Mouse (Mus musculus) activated CD4-positive, CD25-positive, alpha-beta regulatory T cell, adult 4 months (primary cell): ENCODE results near the gene Grhl3. TPM values are rescaled to one million over a fixed set of nuclear protein-coding genes. Genes with fewer than 3 reads are reported as not detected.

Experiments
- ATAC-seq: one replicate; pipeline ENCODE4 v1.8.0; 2017
- polyA plus RNA-seq, 2 experiments: library from polyadenylated mRNA; unstranded; fragments of 100-300 nt; shearing (Covaris generic); gene quantifications; one replicate each; pipeline ENCODE4 v1.2.1; 2017

Gene Grhl3
- polyA plus RNA-seq, 2 experiments from 2014 or later, result not detected

- ATAC-seq, result no peak
Measured at GRCm38 (mm10) chr4:135572276-135572675, 1.2 kb downstream of the Grhl3 start.

- no peak for ATAC-seq
Measured at GRCm38 (mm10) chr4:135571037-135571550, 2.3 kb downstream of the Grhl3 start.

GRCm38 (mm10) chr4:135570152-135571036 lies 3.0 kb downstream of the Grhl3 start:
- ATAC-seq, result no peak

- no peak for ATAC-seq
Measured at GRCm38 (mm10) chr4:135569201-135569600, 4.2 kb downstream of the Grhl3 start.

- no peak for ATAC-seq
Measured at GRCm38 (mm10) chr4:135567484-135567883, 5.9 kb downstream of the Grhl3 start.

- ATAC-seq, result no peak
Measured at GRCm38 (mm10) chr4:135567042-135567441, 6.4 kb downstream of the Grhl3 start.

GRCm38 (mm10) chr4:135565400-135565799 lies 8.0 kb downstream of the Grhl3 start:
- no peak for ATAC-seq

- no peak for ATAC-seq
Measured at GRCm38 (mm10) chr4:135563794-135564193, 9.6 kb downstream of the Grhl3 start.

GRCm38 (mm10) chr4:135549323-135549722 lies 24.1 kb downstream of the Grhl3 start:
- ATAC-seq, result no peak

GRCm38 (mm10) chr4:135548521-135549077 lies 24.8 kb downstream of the Grhl3 start:
- ATAC-seq, result no peak

- no peak for ATAC-seq
Measured at GRCm38 (mm10) chr4:135548108-135548507, 25.3 kb downstream of the Grhl3 start.

GRCm38 (mm10) chr4:135547551-135547950 lies 25.9 kb downstream of the Grhl3 start:
- ATAC-seq, result no peak

GRCm38 (mm10) chr4:135546793-135547192 lies 26.6 kb downstream of the Grhl3 start:
- ATAC-seq, result no peak

- ATAC-seq, result no peak
Measured at GRCm38 (mm10) chr4:135546008-135546407, 27.4 kb downstream of the Grhl3 start.

GRCm38 (mm10) chr4:135545080-135545511 lies 28.3 kb downstream of the Grhl3 start:
- ATAC-seq, result no peak

- ATAC-seq, result no peak
Measured at GRCm38 (mm10) chr4:135544284-135544683, 29.1 kb downstream of the Grhl3 start.

GRCm38 (mm10) chr4:135540057-135540456 lies 33.4 kb downstream of the Grhl3 start:
- ATAC-seq, result no peak

- no peak for ATAC-seq
Measured at GRCm38 (mm10) chr4:135539056-135539455, 34.4 kb downstream of the Grhl3 start.

GRCm38 (mm10) chr4:135535021-135535420 lies 38.4 kb downstream of the Grhl3 start:
- no peak for ATAC-seq

- ATAC-seq, result no peak
Measured at GRCm38 (mm10) chr4:135533001-135533400, 40.4 kb downstream of the Grhl3 start.

GRCm38 (mm10) chr4:135531771-135532613 lies 41.4 kb downstream of the Grhl3 start:
- ATAC-seq, result no peak

- no peak for ATAC-seq
Measured at GRCm38 (mm10) chr4:135531236-135531635, 42.2 kb downstream of the Grhl3 start.

- no peak for ATAC-seq
Measured at GRCm38 (mm10) chr4:135530270-135530669, 43.2 kb downstream of the Grhl3 start.
